Mouse (Mus musculus) forebrain, postnatal 0 days (tissue): ENCODE measurements around the gene Obscn. TPM values are rescaled to one million over a fixed set of nuclear protein-coding genes. Genes with fewer than 3 reads are reported as not detected.

ENCODE experiments used
- ATAC-seq: fragments of 200-750 bp; cut with Nextera tagmentation; 2 replicates; pipeline ENCODE4 v1.8.0; 2017; ENCODE audit warnings: mild to moderate bottlenecking, moderate library complexity
- DNase-seq: peaks from one replicate; pipeline ENCODE4 v3.0.0-alpha.2; 2015
- H3K27ac ChIP-seq: fragments of 300-500 bp; sonication (generic); 2 replicates; pipeline ENCODE4 v1.5.1; 2014; ENCODE audit warnings: low read depth, mild to moderate bottlenecking, antibody characterized with exemption, low read length, moderate library complexity, mixed read lengths
- H3K27me3 ChIP-seq: fragments of 300-500 bp; sonication (generic); 2 replicates; pipeline ENCODE4 v1.6.1; 2014; ENCODE audit warnings: mild to moderate bottlenecking, low read length, mixed read lengths; ENCODE audit not compliant: insufficient read depth
- H3K36me3 ChIP-seq: fragments of 300-500 bp; sonication (generic); 2 replicates; pipeline ENCODE4 v1.6.1; 2014; ENCODE audit warnings: mild to moderate bottlenecking, moderate library complexity; ENCODE audit not compliant: insufficient read depth
- H3K4me1 ChIP-seq: fragments of 300-500 bp; sonication (generic); 2 replicates; pipeline ENCODE4 v1.6.1; 2014; ENCODE audit warnings: antibody characterized with exemption; ENCODE audit not compliant: insufficient read depth
- H3K4me2 ChIP-seq: fragments of 300-500 bp; sonication (generic); 2 replicates; pipeline ENCODE4 v1.6.1; 2014; ENCODE audit warnings: low read depth, mild to moderate bottlenecking, moderate library complexity
- H3K4me3 ChIP-seq: fragments of 300-500 bp; sonication (generic); 2 replicates; pipeline ENCODE4 v1.5.1; 2014; ENCODE audit warnings: low read depth, low read length, mixed read lengths
- H3K9ac ChIP-seq: fragments of 300-500 bp; sonication (generic); 2 replicates; pipeline ENCODE4 v1.6.1; 2014; ENCODE audit warnings: mild to moderate bottlenecking
- H3K9me3 ChIP-seq: fragments of 300-500 bp; sonication (generic); 2 replicates; pipeline ENCODE4 v1.6.1; 2016; ENCODE audit warnings: low read length
- CTCF ChIP-seq: sonication (generic); IDR thresholded peaks from 2 replicates; pipeline ENCODE4 v1.5.1; 2016; ENCODE audit warnings: antibody characterized with exemption, control low read depth, low read depth
- WGBS: fragments of 180-500 bp; shearing (Covaris S2); extraction: QIAGEN DNeasy Blood & Tissue Kit; methylation state at CpG from one replicate; pipeline ENCODE4 v1.1.7; 2014; 5-methylcytosine and 5-hydroxymethylcytosine counted together
- polyA plus RNA-seq: library from polyadenylated mRNA; unstranded; fragments of >200 nt; fragmentation: Nextera tagmentation; extraction: Ambion mirVana; gene quantifications from 2 replicates; pipeline ENCODE4 v1.2.1, GENCODE M21; 2015
- total RNA-seq: library from RNA; depleted of rRNA; stranded (reverse); fragments of >200 nt; gene quantifications from 2 replicates; pipeline ENCODE4 v1.2.3, GENCODE M21; 2014

Obscn gene
- total and polyA plus RNA-seq, 2 experiments from 2014 or later: 0.31 to 1.5 TPM

DNA sequence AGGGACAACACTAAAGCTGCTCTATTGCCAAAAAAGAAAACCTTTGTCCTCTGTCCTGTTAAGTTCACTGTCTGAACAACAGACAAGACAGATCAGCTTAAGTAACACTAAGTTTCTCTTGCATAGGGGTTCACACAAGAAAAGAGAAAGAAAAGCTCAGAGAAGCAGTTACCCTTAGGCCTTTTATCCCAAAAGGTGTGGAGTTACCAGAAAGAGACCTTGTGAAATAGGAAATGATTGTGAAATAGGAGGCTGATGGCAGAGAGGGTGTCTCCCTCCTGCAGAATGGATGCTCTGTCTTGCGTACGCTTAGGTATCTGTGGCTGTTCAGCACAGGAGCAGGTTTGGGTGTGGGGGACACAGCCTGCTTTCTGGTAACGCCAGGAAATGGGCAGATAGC is 157.0 kb downstream of the Obscn start:
- H3K4me3 ChIP-seq: peak overlapping the region; percentile 59
- peak overlapping the region; percentile 99 for H3K4me2 ChIP-seq
- peak overlapping the region; percentile 85 for H3K9ac ChIP-seq
- no peaks in the 10 kb centered on the region for H3K9me3 ChIP-seq
- no peak overlapping the region for H3K27ac ChIP-seq
- 83% methylated on average over 3 of the region's 3 CpGs for WGBS
- H3K36me3 ChIP-seq: peaks cover 14% of the 10 kb centered on the region; the same call in 1 of the 2 replicates
- ATAC-seq (no peak), DNase-seq (no peak)
- H3K27me3 ChIP-seq: no peaks in the 10 kb centered on the region
- TF ChIP-seq CTCF: no peak
- peaks cover 19% of the 10 kb centered on the region for H3K4me1 ChIP-seq

DNA sequence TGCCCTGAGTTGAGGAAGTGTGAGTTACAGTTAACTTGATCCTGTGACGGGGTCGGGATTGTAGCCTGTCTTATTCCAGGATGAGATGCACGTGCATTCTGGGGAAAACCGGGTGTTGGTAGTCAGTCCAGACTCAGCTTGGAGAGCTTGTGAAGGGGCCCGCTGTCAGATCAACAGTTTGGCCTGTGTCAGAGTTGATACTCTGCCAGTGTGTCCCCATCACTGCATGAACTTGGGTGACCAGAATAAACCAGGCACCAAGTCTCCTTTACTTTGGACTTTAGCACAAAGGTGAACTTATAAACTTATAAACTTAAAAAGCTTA is 157.5 kb downstream of the Obscn start:
- no peak for ATAC-seq
- Histone ChIP-seq H3K9ac (peak overlapping the region; percentile 85), H3K27ac (0 out of 2 replicates have a peak overlapping the region, but pooled peaks have one; percentile 47), H3K27me3 (no peaks in the 10 kb centered on the region), H3K9me3 (no peaks in the 10 kb centered on the region), H3K4me3 (peak overlapping the region; percentile 59), H3K4me2 (peak overlapping the region; percentile 99), H3K36me3 (peaks cover 9% of the 10 kb centered on the region; the same call in 1 of the 2 replicates), H3K4me1 (peaks cover 19% of the 10 kb centered on the region)
- no peak for DNase-seq
- 1% methylated on average over 5 of the region's 5 CpGs for WGBS
- TF ChIP-seq CTCF: no peak

DNA sequence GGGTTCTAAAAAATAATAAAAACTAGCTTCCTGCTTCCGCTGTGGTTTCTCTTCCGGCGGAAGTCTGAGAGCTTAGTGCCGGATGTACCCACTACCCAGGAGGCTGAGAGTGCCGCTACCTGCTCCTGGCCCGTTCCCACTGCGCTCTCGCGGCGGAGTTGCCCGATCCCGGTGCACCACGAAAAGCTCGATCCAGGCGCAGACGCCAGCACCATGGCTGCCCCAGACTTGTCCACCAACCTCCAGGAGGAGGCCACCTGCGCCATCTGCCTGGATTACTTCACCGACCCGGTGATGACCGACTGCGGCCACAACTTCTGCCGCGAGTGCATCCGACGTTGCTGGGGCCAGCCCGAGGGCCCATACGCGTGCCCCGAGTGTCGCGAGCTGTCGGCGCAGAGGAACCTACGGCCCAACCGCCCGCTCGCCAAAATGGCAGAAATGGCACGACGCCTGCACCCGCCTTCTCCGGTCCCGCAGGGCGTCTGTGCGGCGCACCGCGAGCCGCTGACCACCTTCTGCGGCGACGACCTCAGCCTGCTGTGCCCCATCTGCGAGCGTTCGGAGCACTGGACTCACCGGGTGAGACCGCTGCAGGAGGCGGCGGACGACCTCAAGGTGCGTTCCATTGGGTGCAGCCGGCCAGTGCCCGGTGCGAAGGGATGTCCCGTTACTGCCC is 158.0 kb downstream of the Obscn start, which contains the start of gene Trim11:
Gene Trim11 (plus strand): TSS at position 67 of the 679 bp plus-strand sequence.
- H3K27ac ChIP-seq: peak within 1 kb of the TSS; percentile 47

DNA sequence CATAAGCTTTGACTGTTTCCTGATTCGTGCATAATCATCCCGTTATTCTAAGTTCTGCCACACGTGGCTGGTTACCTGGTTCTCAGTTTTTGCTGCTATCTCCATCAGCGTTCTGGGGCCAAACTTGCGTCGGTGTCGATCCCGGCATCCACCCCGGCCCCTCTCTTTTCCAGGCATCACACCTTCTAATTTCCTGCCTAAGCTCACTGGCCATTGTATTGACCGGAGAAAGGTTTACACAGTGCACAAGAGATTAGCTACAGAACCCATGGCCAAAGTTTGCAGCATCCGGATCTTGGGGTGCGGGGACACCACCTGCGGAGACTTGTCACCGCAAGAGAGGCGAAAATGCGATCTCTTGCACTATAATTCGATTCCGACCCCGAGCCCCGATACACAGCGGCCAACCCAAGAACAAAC is 158.6 kb downstream of the Obscn start:
- peak overlapping the region; percentile 99 for H3K4me2 ChIP-seq
- no peak for DNase-seq
- H3K4me1 ChIP-seq: peaks cover 19% of the 10 kb centered on the region
- H3K27me3 ChIP-seq: no peaks in the 10 kb centered on the region
- ATAC-seq: peak; percentile 24; the same call in 1 of the 2 replicates
- H3K9ac ChIP-seq: peak overlapping the region; percentile 85
- WGBS: 1% methylated on average over 21 of the region's 21 CpGs
- no peaks in the 10 kb centered on the region for H3K9me3 ChIP-seq
- H3K27ac ChIP-seq: peak overlapping the region; percentile 47
- peak overlapping the region; percentile 59 for H3K4me3 ChIP-seq
- peaks cover 2% of the 10 kb centered on the region; the same call in 1 of the 2 replicates for H3K36me3 ChIP-seq
- no peak for TF ChIP-seq CTCF

More for the DNA sequence above, 158.0 kb downstream of the Obscn start, which contains the start of gene Trim11:
- Histone ChIP-seq H3K4me1 (peaks cover 19% of the 10 kb centered on the region), H3K9me3 (no peaks in the 10 kb centered on the region), H3K9ac (peak within 1 kb of the TSS; percentile 85), H3K4me2 (peak within 1 kb of the TSS; percentile 99), H3K27me3 (no peaks in the 10 kb centered on the region), H3K36me3 (peaks cover 7% of the 10 kb centered on the region; the same call in 1 of the 2 replicates), H3K4me3 (peak within 1 kb of the TSS; percentile 59)
- ATAC-seq: peak; percentile 91
- 0 out of 2 replicates have a peak, but pooled peaks have one; percentile 1 for TF ChIP-seq CTCF
- peak; percentile 79 for DNase-seq
- under 1% methylated on average over 64 of the region's 64 CpGs for WGBS

DNA sequence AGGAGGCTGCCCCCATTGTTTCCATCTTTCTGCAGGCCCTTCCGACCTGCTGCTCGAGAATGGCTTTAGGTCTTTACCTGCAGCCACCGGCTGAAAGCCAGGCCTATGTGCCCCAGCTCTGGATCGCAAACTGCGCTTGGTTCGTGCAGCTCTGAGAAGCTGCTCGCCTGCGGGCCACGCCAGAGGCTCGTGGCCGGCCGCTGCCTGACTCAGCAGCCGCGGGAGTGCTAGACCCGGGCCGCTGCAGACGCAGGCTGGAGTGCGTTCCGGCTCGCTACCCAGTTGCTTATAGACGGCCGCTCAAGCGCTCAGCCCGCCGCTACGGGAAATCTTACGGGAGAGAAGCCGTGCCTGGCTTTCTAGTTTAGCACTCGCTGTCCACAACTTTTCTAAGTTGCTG is 159.1 kb downstream of the Obscn start:
- no peak for ATAC-seq
- H3K4me3 ChIP-seq: peak overlapping the region; percentile 59
- H3K36me3 ChIP-seq: no peaks in the 10 kb centered on the region
- no peak for DNase-seq
- H3K9ac ChIP-seq: peak overlapping the region; percentile 85
- peak overlapping the region; percentile 99 for H3K4me2 ChIP-seq
- peak overlapping the region; percentile 47; the same call in 1 of the 2 replicates for H3K27ac ChIP-seq
- TF ChIP-seq CTCF: no peak
- 3% methylated on average over 29 of the region's 29 CpGs for WGBS
- no peaks in the 10 kb centered on the region for H3K27me3 ChIP-seq
- H3K4me1 ChIP-seq: peaks cover 19% of the 10 kb centered on the region
- H3K9me3 ChIP-seq: no peaks in the 10 kb centered on the region

DNA sequence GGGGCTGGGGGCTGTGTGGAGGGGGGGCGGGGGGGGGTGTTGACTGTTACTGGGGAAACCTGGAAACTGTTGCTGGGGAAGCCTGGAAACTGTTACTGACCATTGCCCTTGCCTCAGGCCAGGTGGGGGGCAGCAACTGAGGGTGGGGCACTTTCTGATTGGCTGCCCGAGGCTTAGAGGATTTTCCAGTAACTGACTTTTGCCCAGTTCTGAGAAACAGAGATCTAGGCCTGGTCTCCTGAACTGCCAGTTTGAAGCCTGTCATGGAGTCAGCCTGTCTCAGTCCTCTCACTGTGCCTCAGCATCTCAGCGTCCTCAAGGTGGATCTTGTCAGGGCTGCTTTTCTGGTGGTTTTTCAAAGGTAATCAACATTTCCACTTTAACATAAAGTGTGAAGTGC is 161.8 kb downstream of the Obscn start:
- no peak overlapping the region for H3K4me3 ChIP-seq
- no peak for TF ChIP-seq CTCF
- H3K9me3 ChIP-seq: no peaks in the 10 kb centered on the region
- WGBS: 91% methylated on average over 3 of the region's 3 CpGs
- H3K4me1 ChIP-seq: peaks cover 8% of the 10 kb centered on the region
- no peak overlapping the region for H3K27ac ChIP-seq
- DNase-seq (no peak), ATAC-seq (no peak)
- H3K9ac ChIP-seq: no peak overlapping the region
- H3K27me3 ChIP-seq: no peaks in the 10 kb centered on the region
- no peak overlapping the region for H3K4me2 ChIP-seq
- peaks cover 10% of the 10 kb centered on the region; the same call in 1 of the 2 replicates for H3K36me3 ChIP-seq

DNA sequence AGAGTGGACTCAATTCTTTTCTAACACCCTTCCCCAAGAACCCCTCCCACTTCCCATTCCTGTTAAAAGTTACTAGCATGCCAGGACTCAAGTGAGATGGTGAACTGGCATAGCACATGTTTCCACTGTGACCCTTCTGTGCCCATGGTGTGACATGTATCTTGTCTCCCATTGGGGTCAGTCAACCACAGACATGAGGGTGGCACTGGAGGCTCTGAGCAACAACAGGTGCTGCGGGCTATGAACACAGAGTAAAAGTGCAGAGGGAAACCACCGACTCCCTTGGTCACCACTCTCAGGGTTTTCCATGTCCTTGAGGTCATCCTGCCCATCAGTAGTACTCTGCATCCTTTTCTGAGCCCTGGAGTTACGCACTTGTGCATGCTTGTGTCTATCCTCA is 164.4 kb downstream of the Obscn start:
- Histone ChIP-seq H3K27ac (no peak overlapping the region), H3K4me3 (no peak overlapping the region), H3K9me3 (no peaks in the 10 kb centered on the region), H3K4me1 (no peaks in the 10 kb centered on the region), H3K36me3 (peaks cover 10% of the 10 kb centered on the region; the same call in 1 of the 2 replicates), H3K9ac (no peak overlapping the region), H3K4me2 (no peak overlapping the region), H3K27me3 (no peaks in the 10 kb centered on the region)
- ATAC-seq (no peak), DNase-seq (no peak)
- TF ChIP-seq CTCF: no peak
- WGBS: 90% methylated on average over 3 of the region's 3 CpGs
